Mouse (Mus musculus) myocyte (in vitro differentiated cells): ENCODE results near the gene Prim1.

Experiments used
- POLR2A ChIP-seq: IDR thresholded peaks from one replicate; pipeline ENCODE4 v1.6.1; 2011; ENCODE audit warnings: low read depth, mild to moderate bottlenecking, control low read depth, moderate library complexity; ENCODE audit not compliant: insufficient read length
- TCF3 ChIP-seq: IDR thresholded peaks from one replicate; pipeline ENCODE4 v1.6.1; 2011; ENCODE audit warnings: low read depth, control low read depth; ENCODE audit not compliant: insufficient read length
- USF1 ChIP-seq: IDR thresholded peaks from one replicate; pipeline ENCODE4 v1.6.1; 2011; ENCODE audit warnings: low read depth, mild to moderate bottlenecking, control low read depth, moderate library complexity

DNA sequence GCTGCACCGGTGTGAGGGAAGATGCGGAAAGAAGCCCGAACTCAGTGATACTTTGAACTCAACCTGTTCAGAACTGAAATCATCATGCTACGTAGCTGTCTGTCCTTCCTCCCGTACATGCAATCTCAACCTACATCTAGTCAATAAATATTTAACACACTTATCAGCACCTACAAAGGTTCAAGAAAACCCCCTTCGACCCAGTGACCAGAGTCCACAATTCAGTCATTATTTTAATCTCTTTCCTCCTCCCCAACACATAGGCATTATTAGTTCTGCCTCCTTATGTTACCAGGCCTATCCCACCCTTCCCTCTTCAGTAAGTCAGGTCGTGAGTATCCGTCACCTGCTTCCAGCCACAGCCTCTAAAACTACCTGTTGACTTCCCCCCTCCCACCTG lies 9.5 kb upstream of the Prim1 start:
- no peak for TF ChIP-seq USF1
- TF ChIP-seq POLR2A: no peak
- no peak for TF ChIP-seq TCF3
